Mouse (Mus musculus) left cerebral cortex, postnatal 36 days (tissue): ENCODE data around the gene Spon1. TPM values are rescaled to one million over a fixed set of nuclear protein-coding genes. Genes with fewer than 3 reads are reported as not detected.
A peak's percentile ranks its signal among the peaks of the same experiment; 100 is the strongest.

Source experiments
- DNase-seq, 2 experiments: peaks; one replicate each; pipeline ENCODE4 v3.0.0; 2021 to 2022; ENCODE audit warnings: low spot score in 2 of 2, mixed read lengths in 1 of 2
- intact Hi-C: fragments of 180-260 bp; cut with DNase I; formaldehyde crosslinking; loops from one replicate; pipeline ENCODE4 v1.15.1; 2025
- total RNA-seq, 2 experiments: library from RNA; stranded (reverse); gene quantifications; 2 replicates each; pipeline ENCODE4 v1.2.3; 2021

The Spon1 gene
- total RNA-seq, 2 experiments from 2014 or later, result 39.0 to 39.2 TPM

- DNase-seq, result peak; percentile 19 to 34
- intact Hi-C loops, result no loop called here
Observed at GRCm38 (mm10) chr7:113961500-113961895, 195.7 kb downstream of the Spon1 start.

- no peak for DNase-seq
- intact Hi-C loops, result no loop called here
Observed at GRCm38 (mm10) chr7:113962078-113962477, 196.3 kb downstream of the Spon1 start.

- DNase-seq, result no peak
- intact Hi-C loops, result no loop called here
Observed at GRCm38 (mm10) chr7:113963766-113964165, 198.0 kb downstream of the Spon1 start.

- intact Hi-C loops, result no loop called here
- DNase-seq, result no peak
Observed at GRCm38 (mm10) chr7:113965625-113966024, 199.8 kb downstream of the Spon1 start.

GRCm38 (mm10) chr7:113969182-113969581 is 203.4 kb downstream of the Spon1 start:
- intact Hi-C loops, result no loop called here
- no peak for DNase-seq

GRCm38 (mm10) chr7:113972536-113972935 is 206.7 kb downstream of the Spon1 start:
- DNase-seq, result no peak
- intact Hi-C loops, result no loop called here

- DNase-seq, result no peak
- intact Hi-C loops, result no loop called here
Observed at GRCm38 (mm10) chr7:113986406-113987134, 220.8 kb downstream of the Spon1 start.

- no peak for DNase-seq
- intact Hi-C loops, result no loop called here
Observed at GRCm38 (mm10) chr7:113988156-113988555, 222.4 kb downstream of the Spon1 start.

GRCm38 (mm10) chr7:113997675-113998354 is 232.0 kb downstream of the Spon1 start:
- DNase-seq, result no peak
- intact Hi-C loops, result no loop called here

- DNase-seq, result no peak
- intact Hi-C loops, result no loop called here
Observed at GRCm38 (mm10) chr7:114004171-114004570, 238.4 kb downstream of the Spon1 start.

GRCm38 (mm10) chr7:114005499-114005898 is 239.7 kb downstream of the Spon1 start:
- intact Hi-C loops, result no loop called here
- DNase-seq, result no peak

- DNase-seq, result no peak
- intact Hi-C loops, result no loop called here
Observed at GRCm38 (mm10) chr7:114006456-114006855, 240.7 kb downstream of the Spon1 start.

GRCm38 (mm10) chr7:114007565-114007964 is 241.8 kb downstream of the Spon1 start:
- intact Hi-C loops, result no loop called here
- no peak for DNase-seq

GRCm38 (mm10) chr7:114011726-114012443 is 246.1 kb downstream of the Spon1 start:
- intact Hi-C loops, result no loop called here
- no peak for DNase-seq

GRCm38 (mm10) chr7:114016001-114016949 is 250.5 kb downstream of the Spon1 start:
- no peak for DNase-seq
- intact Hi-C loops, result no loop called here

- DNase-seq, result no peak
- intact Hi-C loops, result no loop called here
Observed at GRCm38 (mm10) chr7:114018861-114019260, 253.1 kb downstream of the Spon1 start.

- DNase-seq, result no peak
- intact Hi-C loops, result loop anchor here (1.0 to 5.0 kb wide), 3 partner anchors 261 to 643 kb away; no protein-coding TSS in a partner anchor
Observed at GRCm38 (mm10) chr7:114020057-114020703, 254.4 kb downstream of the Spon1 start.

GRCm38 (mm10) chr7:114020704-114021093 is 254.9 kb downstream of the Spon1 start:
- intact Hi-C loops, result loop anchor here (1.0 to 5.0 kb wide), 3 partner anchors 261 to 643 kb away; no protein-coding TSS in a partner anchor
- peak; percentile 67 to 83 for DNase-seq

GRCm38 (mm10) chr7:114026923-114027322 is 261.1 kb downstream of the Spon1 start:
- intact Hi-C loops, result no loop called here
- no peak for DNase-seq
